Mouse (Mus musculus) CD4-positive, CD25-positive, alpha-beta regulatory T cell, adult 2 months (primary cell): Measurements from ENCODE around the gene Sdsl.

Source experiments
- DNase-seq: peaks from one replicate; pipeline ENCODE4 v3.0.0-alpha.2; 2012; ENCODE audit warnings: low read depth, low spot score

Sdsl gene

DNA sequence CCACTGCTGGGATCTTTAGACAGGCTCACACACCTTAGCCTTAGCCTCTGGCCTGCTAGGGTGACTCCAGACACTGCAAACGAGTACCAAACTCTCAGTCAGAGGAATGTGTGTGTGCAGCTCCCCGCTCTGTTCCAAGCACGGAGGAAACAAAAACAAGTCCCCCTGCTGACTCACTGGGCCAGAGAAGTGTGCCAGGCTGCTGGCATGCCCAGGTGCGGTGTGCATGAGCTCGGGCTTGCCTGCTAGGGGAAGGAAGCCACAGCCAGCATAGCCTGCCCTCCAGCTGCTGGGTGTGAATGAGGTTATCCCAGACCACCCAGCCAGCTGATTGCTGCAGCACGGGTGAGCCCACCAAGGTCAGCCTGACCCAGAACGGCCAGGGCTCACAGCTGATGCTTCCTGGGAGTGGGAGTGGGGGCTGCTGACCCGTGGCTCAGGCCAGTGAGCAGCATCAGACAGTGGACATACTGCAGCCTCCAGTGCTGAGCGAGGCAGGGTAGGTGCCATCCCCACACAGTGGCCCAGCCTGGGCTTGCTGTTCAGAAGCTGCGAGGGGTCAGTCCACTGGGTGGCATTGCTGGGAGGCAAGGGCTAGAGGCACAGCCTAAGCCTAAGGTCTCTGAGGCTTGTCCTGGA, 22.6 kb upstream of the Sdsl start:
- no peak for DNase-seq

DNA sequence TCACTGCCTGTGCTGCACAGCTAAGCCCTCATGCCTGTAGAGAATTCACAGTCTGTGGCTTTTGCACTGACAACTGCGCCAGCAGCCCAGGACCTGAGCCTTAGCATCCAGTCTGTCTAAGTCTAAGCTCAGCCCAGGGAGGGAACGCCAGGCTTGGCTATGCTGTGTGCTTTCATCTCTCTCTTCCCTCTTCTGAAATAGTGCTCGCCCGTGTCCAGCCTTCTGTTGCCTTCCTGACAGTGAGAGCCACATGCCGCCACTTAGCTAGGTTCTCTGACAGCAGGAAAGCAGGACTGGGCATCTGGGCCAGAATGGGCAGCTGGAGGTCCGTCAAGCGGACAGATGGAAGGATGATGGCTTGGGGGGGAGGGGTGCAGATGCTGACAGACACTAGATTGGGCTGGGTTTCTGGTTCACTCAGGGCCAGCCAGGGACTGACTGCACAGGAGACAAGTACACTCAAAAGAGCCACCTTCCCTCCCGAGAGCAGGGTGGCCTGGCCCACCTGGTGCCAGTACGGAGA, 21.3 kb upstream of the Sdsl start:
- no peak for DNase-seq

- DNase-seq: no peak
These were observed 20.8 kb upstream of the Sdsl start for GRCm38 (mm10) chr5:120493440-120493839.

GRCm38 (mm10) chr5:120492437-120492836, 19.8 kb upstream of the Sdsl start:
- DNase-seq: no peak

DNA sequence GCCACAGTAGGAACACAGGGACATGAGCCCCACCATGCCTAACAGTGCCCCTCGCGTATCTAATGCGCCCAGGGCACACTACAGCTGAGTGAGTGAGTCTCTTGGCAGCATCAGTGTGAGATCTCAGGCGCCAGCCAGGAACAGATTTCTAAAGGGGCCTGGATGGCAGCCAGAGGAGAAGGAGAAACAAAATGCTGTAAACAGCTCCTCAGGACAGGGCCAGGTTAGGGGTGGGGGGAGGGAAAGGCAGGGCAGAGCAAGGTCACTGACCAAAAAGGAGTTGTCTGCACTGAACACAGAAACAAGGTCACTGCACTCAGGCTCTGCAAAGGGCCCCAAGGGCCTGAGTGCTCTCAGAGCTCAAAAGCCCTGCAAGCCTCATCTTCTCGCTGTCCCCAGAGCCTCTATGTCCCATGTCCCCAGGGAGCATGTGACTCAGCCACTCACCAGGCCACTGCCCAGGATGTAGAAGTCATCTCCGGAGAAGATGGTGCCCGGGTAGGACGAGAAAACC, 18.1 kb upstream of the Sdsl start:
- DNase-seq: no peak

DNA sequence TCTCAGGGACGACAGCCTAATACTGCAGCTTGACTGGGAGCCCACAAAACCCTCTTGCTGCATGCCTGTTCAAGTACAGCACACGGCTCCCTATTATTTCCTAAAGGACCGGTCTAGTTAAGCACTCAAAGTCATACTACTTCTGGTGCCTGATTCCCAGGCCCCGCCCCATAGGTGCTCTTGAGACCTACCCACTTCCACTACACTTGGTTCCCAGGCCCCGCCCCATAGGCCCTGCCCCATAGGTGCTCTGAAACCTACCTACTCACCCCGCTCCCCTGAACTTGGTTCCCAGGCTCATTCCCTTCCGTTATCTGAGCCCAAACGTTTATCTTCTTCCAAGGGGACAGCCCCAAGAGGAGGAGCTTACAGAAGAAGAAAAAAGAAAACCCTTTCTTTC, 15.2 kb upstream of the Sdsl start:
- no peak for DNase-seq

DNA sequence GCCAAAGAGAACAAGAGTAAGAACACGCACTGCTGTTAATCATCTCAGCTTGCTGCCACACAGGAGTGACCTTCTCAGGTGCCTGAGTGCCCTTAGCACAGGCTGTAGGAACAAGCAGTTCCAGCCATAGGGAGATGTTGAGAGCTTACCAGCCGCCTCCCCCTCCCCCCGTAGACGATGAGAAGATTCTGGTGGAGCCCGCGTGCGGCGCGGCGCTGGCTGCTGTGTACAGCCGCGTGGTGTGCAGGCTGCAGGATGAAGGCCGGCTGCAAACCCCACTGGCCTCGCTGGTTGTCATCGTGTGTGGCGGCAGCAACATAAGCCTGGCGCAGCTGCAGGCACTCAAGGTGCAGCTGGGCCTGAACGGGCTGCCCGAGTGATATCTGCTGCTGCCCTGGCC, 10.8 kb upstream of the Sdsl start:
- DNase-seq: no peak

DNA sequence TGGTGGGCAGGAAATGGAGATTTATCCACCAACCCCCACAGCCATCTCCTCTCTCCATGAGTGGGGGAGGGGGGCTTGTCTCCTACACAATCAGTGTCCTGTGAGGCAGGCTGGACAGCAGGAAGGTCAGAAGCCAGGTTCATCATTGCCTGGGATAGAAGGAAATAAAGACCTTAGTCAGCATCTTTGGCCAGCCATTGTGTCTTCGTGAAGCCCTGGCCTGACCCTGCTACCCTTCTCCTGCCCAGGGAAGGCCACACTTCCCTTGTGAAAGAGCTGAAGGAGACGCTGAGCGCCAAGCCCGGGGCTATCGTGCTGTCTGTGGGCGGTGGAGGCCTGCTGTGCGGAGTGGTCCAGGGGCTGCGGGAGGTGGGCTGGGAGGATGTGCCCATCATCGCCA, 8.6 kb upstream of the Sdsl start:
- DNase-seq: no peak

- DNase-seq: peak; percentile 54
These were observed 6.9 kb upstream of the Sdsl start for GRCm38 (mm10) chr5:120479538-120479937.

GRCm38 (mm10) chr5:120477993-120478392, 5.4 kb upstream of the Sdsl start:
- DNase-seq: no peak

DNA sequence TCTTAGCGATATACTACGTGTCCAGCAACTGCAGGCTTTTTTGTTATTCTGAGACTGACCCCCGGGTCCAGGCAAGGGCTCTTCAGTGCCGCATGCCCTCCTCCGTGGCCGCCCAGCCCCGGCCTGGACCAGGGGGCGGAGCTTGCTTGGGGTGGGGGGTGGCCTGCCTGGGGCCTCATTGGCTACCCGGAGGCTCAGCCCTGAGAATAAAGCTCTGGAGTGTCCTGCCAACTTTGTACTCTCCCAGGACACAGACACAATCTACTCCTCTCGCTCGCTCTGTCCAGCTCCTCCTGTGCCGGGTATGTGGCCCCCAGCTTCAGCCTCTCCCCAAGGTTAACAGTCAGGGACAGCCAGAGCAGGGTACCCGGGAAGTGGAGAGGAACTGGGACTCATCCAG, 3.7 kb upstream of the Sdsl start, which contains the start of gene Sds:
Gene Sds (plus strand): TSS at position 231 of the 400 bp plus-strand sequence.
- DNase-seq: no peak

DNA sequence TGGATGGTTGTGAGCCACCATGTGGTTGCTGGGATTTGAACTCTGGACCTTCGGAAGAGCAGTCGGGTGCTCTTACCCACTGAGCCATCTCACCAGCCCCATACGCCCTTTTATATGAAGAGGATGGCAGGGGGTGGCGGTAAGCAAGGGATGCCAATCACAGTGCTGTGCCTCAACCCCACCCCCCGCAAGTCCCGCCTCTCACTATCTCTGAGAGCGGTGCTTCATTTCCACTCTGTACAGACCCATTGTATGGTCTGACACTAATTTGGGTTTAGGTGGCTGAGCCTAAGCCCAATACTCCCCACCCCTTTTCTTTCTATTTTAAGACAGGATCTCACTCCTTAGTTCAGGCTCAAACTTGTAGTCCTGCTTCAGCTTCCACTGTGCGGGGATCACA, 3.3 kb upstream of the Sdsl start:
- DNase-seq: no peak

GRCm38 (mm10) chr5:120473361-120473760, 751 bp upstream of the Sdsl start:
- DNase-seq: no peak

DNA sequence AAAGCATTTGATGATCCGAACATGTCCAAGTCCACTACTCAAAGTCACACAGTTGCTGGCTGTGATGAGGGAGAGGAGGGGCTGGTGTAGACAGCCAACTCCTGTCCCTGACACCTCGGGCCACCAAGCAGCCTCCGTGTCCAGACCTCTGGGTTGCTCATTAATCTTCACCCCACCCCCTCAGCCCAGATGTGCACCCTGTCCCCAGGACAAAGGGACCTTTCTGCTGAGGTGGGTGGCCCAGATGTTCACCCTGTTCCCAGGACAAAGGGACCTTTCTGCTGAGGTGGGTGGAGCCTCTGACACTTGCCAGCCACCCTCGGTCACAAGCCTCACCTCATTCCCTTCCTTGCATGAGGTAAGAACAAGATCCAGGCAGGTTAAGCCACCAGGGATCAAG, 1.1 kb downstream of the Sdsl start:
- DNase-seq: no peak

DNA sequence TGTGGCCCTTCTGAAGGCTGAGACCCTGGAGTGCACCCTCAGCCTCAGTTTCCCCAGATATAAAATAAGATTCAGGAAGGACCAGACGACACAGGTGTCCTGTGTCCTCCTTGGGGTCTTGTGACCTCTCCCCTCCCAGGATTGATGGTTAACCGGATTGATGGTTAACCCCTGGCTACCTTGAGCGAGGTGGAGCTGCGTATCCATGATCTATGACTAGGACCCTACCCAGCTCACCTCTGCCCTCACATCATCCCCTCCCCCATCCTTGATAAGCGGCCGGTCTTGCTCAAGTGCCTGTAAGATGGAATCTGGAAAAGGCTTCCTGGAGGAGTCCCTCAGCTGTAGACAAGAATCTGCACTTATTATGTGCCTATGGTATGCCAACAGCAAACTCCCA, 3.8 kb downstream of the Sdsl start:
- DNase-seq: no peak

DNA sequence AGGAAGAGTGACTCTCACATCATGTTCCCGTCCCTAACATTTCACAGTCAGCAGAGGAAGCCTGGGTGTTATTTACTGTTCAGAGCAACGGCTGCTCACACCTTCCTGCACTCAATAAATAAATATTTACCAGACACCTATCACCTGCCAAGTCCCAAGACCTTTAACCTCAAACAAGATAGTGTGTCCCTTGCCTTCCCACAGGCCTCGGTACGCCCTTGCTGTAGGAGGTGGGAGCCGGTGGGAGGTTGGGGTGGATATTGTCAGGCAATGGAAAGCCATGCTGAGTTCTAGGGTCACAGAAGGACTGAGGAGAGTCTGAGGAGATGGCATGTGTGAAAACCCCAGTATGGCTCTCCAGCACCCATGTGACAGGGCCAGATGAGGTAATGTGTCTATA, 4.3 kb downstream of the Sdsl start:
- DNase-seq: no peak

DNA sequence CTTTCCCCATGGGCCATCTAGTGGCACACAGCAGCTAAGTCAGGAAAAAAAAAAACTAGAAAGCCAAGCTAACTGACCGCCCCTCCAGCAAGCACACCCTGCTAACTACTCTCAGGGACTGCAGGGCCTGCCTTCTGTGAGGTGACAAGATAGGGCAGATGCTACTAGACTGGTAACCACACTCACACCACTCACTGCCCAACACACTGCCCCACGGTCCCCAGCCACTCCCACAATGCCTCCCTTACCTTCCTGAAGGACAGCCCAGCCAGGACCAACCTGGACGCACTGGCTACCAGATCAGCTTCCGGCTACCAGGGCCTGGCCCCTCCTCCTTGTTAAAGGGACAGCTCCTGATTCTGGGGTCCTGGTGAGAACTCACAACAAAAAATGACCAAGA, 5.6 kb downstream of the Sdsl start:
- DNase-seq: no peak

GRCm38 (mm10) chr5:120465860-120466259, 6.8 kb downstream of the Sdsl start:
- DNase-seq: no peak

- DNase-seq: peak; percentile 71
These were observed 7.5 kb downstream of the Sdsl start for GRCm38 (mm10) chr5:120465062-120465461.

DNA sequence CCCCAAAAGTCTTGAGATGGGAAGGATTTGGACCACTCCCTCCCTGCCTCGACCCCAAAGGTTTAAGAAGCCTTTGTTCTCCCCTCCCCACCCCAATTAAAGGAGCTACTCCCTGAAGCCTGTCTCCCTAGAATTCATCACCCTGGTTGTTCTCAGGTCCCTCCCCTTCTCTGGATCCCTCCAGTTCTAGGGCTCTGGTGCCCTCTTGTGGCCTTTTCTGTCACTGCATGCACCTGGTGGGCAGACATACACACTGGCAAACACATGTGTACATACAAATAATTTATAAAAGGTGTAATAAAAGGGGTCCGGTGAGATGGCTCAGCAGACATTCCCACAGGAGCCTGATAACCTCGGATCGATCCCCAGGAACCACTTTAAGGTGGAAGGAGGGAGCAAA, 8.3 kb downstream of the Sdsl start:
- DNase-seq: peak; percentile 34

DNA sequence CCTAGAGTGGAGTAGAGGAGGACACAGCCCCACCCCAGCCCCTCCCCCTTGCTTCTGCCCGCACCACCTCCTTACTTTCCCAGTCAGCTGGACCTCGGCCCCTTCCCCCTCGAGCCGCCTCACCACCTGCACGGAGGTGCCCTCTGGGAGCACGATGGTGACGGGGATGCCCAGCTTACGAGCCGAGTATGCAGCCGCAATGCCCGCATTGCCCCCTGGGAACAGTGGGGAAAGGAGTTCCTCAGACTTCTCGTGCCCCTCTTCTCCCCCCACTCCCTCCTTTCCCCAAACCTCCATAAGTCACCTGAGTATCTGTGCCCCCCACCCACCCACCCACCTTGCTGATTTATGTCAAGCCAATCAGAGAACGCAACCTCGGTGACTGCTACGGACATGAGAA, 10.7 kb downstream of the Sdsl start:
- no peak for DNase-seq

- DNase-seq: no peak
These were observed 13.5 kb downstream of the Sdsl start for GRCm38 (mm10) chr5:120459133-120459532.

DNA sequence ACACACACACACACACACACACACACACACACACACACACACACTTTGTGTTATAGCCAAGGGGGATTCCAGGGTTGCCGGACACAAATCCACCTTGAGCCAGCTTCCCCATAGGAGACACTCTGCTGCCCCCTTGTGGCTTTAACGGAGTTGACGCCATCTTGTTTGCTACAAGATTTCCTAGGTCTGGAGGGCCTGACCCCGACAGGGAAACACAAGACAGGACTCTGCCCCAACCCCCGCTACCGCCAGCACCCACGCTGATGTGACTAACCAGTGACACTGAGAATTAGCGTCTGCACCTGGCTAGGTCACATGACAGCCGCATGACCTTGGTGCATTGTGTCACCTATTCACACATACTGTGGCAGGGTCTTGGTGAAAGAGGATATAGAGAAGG, 15.0 kb downstream of the Sdsl start:
- peak; percentile 66 for DNase-seq
